Mouse (Mus musculus): ENCODE data around the gene Shld2. TPM values are rescaled to one million over a fixed set of nuclear protein-coding genes. Genes with fewer than 3 reads are reported as not detected.

Gene Shld2
- polyA plus RNA-seq, 1 experiment from 2014 or later, result 4.8 TPM

- 80% methylated on average over 7 of the region's 7 CpGs for WGBS
- no peak for ATAC-seq
- no peak overlapping the region for H3K4me2 ChIP-seq (ENCODE audit: low read length)
- no peak overlapping the region for H3K4me3 ChIP-seq (ENCODE audit: low read depth, low read length)
- H3K9ac ChIP-seq (ENCODE audit: low read depth, low read length), result no peak overlapping the region
- H3K36me3 ChIP-seq (ENCODE audit: control insufficient read depth, insufficient read depth, low read length), result peaks cover 3% of the 10 kb centered on the region
- no peaks in the 10 kb centered on the region for H3K27me3 ChIP-seq (ENCODE audit: control insufficient read depth, insufficient read depth, low read depth, low read length)
- no peaks in the 10 kb centered on the region for H3K4me1 ChIP-seq (ENCODE audit: control insufficient read depth, insufficient read depth, low read length)
- H3K9me3 ChIP-seq (replicated peaks; ENCODE audit: control insufficient read depth, low read length, poor library complexity, severe bottlenecking), result no peaks in the 10 kb centered on the region
- H3K27ac ChIP-seq (ENCODE audit: low read length), result no peak overlapping the region
These were observed 38.0 kb upstream of the Shld2 start for GRCm38 (mm10) chr14:34348301-34348700.

- H3K4me2 ChIP-seq (ENCODE audit: low read length), result no peak overlapping the region
- H3K27ac ChIP-seq (ENCODE audit: low read length), result no peak overlapping the region
- ATAC-seq, result no peak
- H3K4me1 ChIP-seq (ENCODE audit: control insufficient read depth, insufficient read depth, low read length), result no peaks in the 10 kb centered on the region
- H3K9me3 ChIP-seq (replicated peaks; ENCODE audit: control insufficient read depth, low read length, poor library complexity, severe bottlenecking), result no peaks in the 10 kb centered on the region
- WGBS, result 95% methylated on average over 5 of the region's 5 CpGs
- H3K27me3 ChIP-seq (ENCODE audit: control insufficient read depth, insufficient read depth, low read depth, low read length), result no peaks in the 10 kb centered on the region
- H3K4me3 ChIP-seq (ENCODE audit: low read depth, low read length), result no peak overlapping the region
- H3K36me3 ChIP-seq (ENCODE audit: control insufficient read depth, insufficient read depth, low read length), result peaks cover 9% of the 10 kb centered on the region
- H3K9ac ChIP-seq (ENCODE audit: low read depth, low read length), result no peak overlapping the region
These were observed 36.8 kb upstream of the Shld2 start for GRCm38 (mm10) chr14:34347084-34347483.

- WGBS, result 68% methylated on average over 12 of the region's 12 CpGs
- H3K27me3 ChIP-seq (ENCODE audit: control insufficient read depth, insufficient read depth, low read depth, low read length), result no peaks in the 10 kb centered on the region
- H3K4me1 ChIP-seq (ENCODE audit: control insufficient read depth, insufficient read depth, low read length), result no peaks in the 10 kb centered on the region
- no peaks in the 10 kb centered on the region for H3K9me3 ChIP-seq (replicated peaks; ENCODE audit: control insufficient read depth, low read length, poor library complexity, severe bottlenecking)
- peaks cover 9% of the 10 kb centered on the region for H3K36me3 ChIP-seq (ENCODE audit: control insufficient read depth, insufficient read depth, low read length)
- peak; percentile 39; the same call in 1 of the 2 replicates for ATAC-seq
- no peak overlapping the region for H3K9ac ChIP-seq (ENCODE audit: low read depth, low read length)
- H3K27ac ChIP-seq (ENCODE audit: low read length), result no peak overlapping the region
- H3K4me2 ChIP-seq (ENCODE audit: low read length), result no peak overlapping the region
- H3K4me3 ChIP-seq (ENCODE audit: low read depth, low read length), result no peak overlapping the region
These were observed 35.7 kb upstream of the Shld2 start for GRCm38 (mm10) chr14:34345771-34346566.

GRCm38 (mm10) chr14:34344361-34344760 is 34.1 kb upstream of the Shld2 start:
- no peaks in the 10 kb centered on the region for H3K9me3 ChIP-seq (replicated peaks; ENCODE audit: control insufficient read depth, low read length, poor library complexity, severe bottlenecking)
- H3K4me2 ChIP-seq (ENCODE audit: low read length), result no peak overlapping the region
- no peak overlapping the region for H3K4me3 ChIP-seq (ENCODE audit: low read depth, low read length)
- no peaks in the 10 kb centered on the region for H3K4me1 ChIP-seq (ENCODE audit: control insufficient read depth, insufficient read depth, low read length)
- peaks cover 15% of the 10 kb centered on the region for H3K36me3 ChIP-seq (ENCODE audit: control insufficient read depth, insufficient read depth, low read length)
- no peak for ATAC-seq
- no peaks in the 10 kb centered on the region for H3K27me3 ChIP-seq (ENCODE audit: control insufficient read depth, insufficient read depth, low read depth, low read length)
- WGBS, result 83% methylated on average over 5 of the region's 5 CpGs
- no peak overlapping the region for H3K9ac ChIP-seq (ENCODE audit: low read depth, low read length)
- H3K27ac ChIP-seq (ENCODE audit: low read length), result no peak overlapping the region

- H3K9me3 ChIP-seq (replicated peaks; ENCODE audit: control insufficient read depth, low read length, poor library complexity, severe bottlenecking), result no peaks in the 10 kb centered on the region
- no peak overlapping the region for H3K4me3 ChIP-seq (ENCODE audit: low read depth, low read length)
- 96% methylated on average over 4 of the region's 4 CpGs for WGBS
- H3K27me3 ChIP-seq (ENCODE audit: control insufficient read depth, insufficient read depth, low read depth, low read length), result no peaks in the 10 kb centered on the region
- H3K4me1 ChIP-seq (ENCODE audit: control insufficient read depth, insufficient read depth, low read length), result no peaks in the 10 kb centered on the region
- H3K27ac ChIP-seq (ENCODE audit: low read length), result no peak overlapping the region
- H3K4me2 ChIP-seq (ENCODE audit: low read length), result no peak overlapping the region
- H3K9ac ChIP-seq (ENCODE audit: low read depth, low read length), result no peak overlapping the region
- peaks cover 19% of the 10 kb centered on the region for H3K36me3 ChIP-seq (ENCODE audit: control insufficient read depth, insufficient read depth, low read length)
- no peak for ATAC-seq
These were observed 32.8 kb upstream of the Shld2 start for GRCm38 (mm10) chr14:34343078-34343477.

- Histone ChIP-seq H3K27ac (ENCODE audit: low read length) (no peak overlapping the region), H3K4me2 (ENCODE audit: low read length) (no peak overlapping the region), H3K4me1 (ENCODE audit: control insufficient read depth, insufficient read depth, low read length) (no peaks in the 10 kb centered on the region), H3K27me3 (ENCODE audit: control insufficient read depth, insufficient read depth, low read depth, low read length) (no peaks in the 10 kb centered on the region), H3K4me3 (ENCODE audit: low read depth, low read length) (no peak overlapping the region), H3K9ac (ENCODE audit: low read depth, low read length) (no peak overlapping the region), H3K9me3 (replicated peaks; ENCODE audit: control insufficient read depth, low read length, poor library complexity, severe bottlenecking) (no peaks in the 10 kb centered on the region), H3K36me3 (ENCODE audit: control insufficient read depth, insufficient read depth, low read length) (peaks cover 27% of the 10 kb centered on the region)
- no peak for ATAC-seq
- WGBS, result 87% methylated on average over 4 of the region's 4 CpGs
These were observed 31.7 kb upstream of the Shld2 start for GRCm38 (mm10) chr14:34341993-34342392.

- Histone ChIP-seq H3K36me3 (ENCODE audit: control insufficient read depth, insufficient read depth, low read length) (peaks cover 46% of the 10 kb centered on the region), H3K27me3 (ENCODE audit: control insufficient read depth, insufficient read depth, low read depth, low read length) (no peaks in the 10 kb centered on the region), H3K4me1 (ENCODE audit: control insufficient read depth, insufficient read depth, low read length) (no peaks in the 10 kb centered on the region), H3K9ac (ENCODE audit: low read depth, low read length) (no peak overlapping the region), H3K27ac (ENCODE audit: low read length) (no peak overlapping the region), H3K4me3 (ENCODE audit: low read depth, low read length) (no peak overlapping the region), H3K4me2 (ENCODE audit: low read length) (no peak overlapping the region), H3K9me3 (replicated peaks; ENCODE audit: control insufficient read depth, low read length, poor library complexity, severe bottlenecking) (no peaks in the 10 kb centered on the region)
- no peak for ATAC-seq
- 35% methylated on average over 1 of the region's 1 CpGs for WGBS
These were observed 29.2 kb upstream of the Shld2 start for GRCm38 (mm10) chr14:34339446-34339845.

- no peaks in the 10 kb centered on the region for H3K27me3 ChIP-seq (ENCODE audit: control insufficient read depth, insufficient read depth, low read depth, low read length)
- WGBS, result 84% methylated on average over 5 of the region's 5 CpGs
- H3K4me1 ChIP-seq (ENCODE audit: control insufficient read depth, insufficient read depth, low read length), result no peaks in the 10 kb centered on the region
- no peak overlapping the region for H3K4me3 ChIP-seq (ENCODE audit: low read depth, low read length)
- peaks cover 51% of the 10 kb centered on the region for H3K36me3 ChIP-seq (ENCODE audit: control insufficient read depth, insufficient read depth, low read length)
- no peak overlapping the region for H3K9ac ChIP-seq (ENCODE audit: low read depth, low read length)
- H3K4me2 ChIP-seq (ENCODE audit: low read length), result no peak overlapping the region
- ATAC-seq, result peak; percentile 87
- H3K9me3 ChIP-seq (replicated peaks; ENCODE audit: control insufficient read depth, low read length, poor library complexity, severe bottlenecking), result no peaks in the 10 kb centered on the region
- H3K27ac ChIP-seq (ENCODE audit: low read length), result peak overlapping the region; percentile 26; the same call in 1 of the 2 replicates
These were observed 22.2 kb upstream of the Shld2 start for GRCm38 (mm10) chr14:34332476-34332875.

GRCm38 (mm10) chr14:34331886-34332285 is 21.6 kb upstream of the Shld2 start:
- WGBS, result 84% methylated on average over 3 of the region's 3 CpGs
- H3K36me3 ChIP-seq (ENCODE audit: control insufficient read depth, insufficient read depth, low read length), result peaks cover 50% of the 10 kb centered on the region
- H3K4me1 ChIP-seq (ENCODE audit: control insufficient read depth, insufficient read depth, low read length), result no peaks in the 10 kb centered on the region
- peak; percentile 64; the same call in 1 of the 2 replicates for ATAC-seq
- no peaks in the 10 kb centered on the region for H3K9me3 ChIP-seq (replicated peaks; ENCODE audit: control insufficient read depth, low read length, poor library complexity, severe bottlenecking)
- peak overlapping the region; percentile 59; the same call in 1 of the 2 replicates for H3K27ac ChIP-seq (ENCODE audit: low read length)
- no peak overlapping the region for H3K4me3 ChIP-seq (ENCODE audit: low read depth, low read length)
- H3K9ac ChIP-seq (ENCODE audit: low read depth, low read length), result no peak overlapping the region
- H3K27me3 ChIP-seq (ENCODE audit: control insufficient read depth, insufficient read depth, low read depth, low read length), result no peaks in the 10 kb centered on the region
- no peak overlapping the region for H3K4me2 ChIP-seq (ENCODE audit: low read length)

Data from midbrain, embryonic 16.5 days (tissue).